Mouse (Mus musculus): ENCODE results near the gene Erbb3. TPM values are rescaled to one million over a fixed set of nuclear protein-coding genes. Genes with fewer than 3 reads are reported as not detected.
"Not testable (repeated sequence)": the region's sequence is repeated elsewhere in the genome, so short reads cannot be mapped to it uniquely, and the experiment has no call there.

Erbb3 gene
- total RNA-seq, 2 experiments from 2014 or later = 1.5 to 2.5 TPM

DNA sequence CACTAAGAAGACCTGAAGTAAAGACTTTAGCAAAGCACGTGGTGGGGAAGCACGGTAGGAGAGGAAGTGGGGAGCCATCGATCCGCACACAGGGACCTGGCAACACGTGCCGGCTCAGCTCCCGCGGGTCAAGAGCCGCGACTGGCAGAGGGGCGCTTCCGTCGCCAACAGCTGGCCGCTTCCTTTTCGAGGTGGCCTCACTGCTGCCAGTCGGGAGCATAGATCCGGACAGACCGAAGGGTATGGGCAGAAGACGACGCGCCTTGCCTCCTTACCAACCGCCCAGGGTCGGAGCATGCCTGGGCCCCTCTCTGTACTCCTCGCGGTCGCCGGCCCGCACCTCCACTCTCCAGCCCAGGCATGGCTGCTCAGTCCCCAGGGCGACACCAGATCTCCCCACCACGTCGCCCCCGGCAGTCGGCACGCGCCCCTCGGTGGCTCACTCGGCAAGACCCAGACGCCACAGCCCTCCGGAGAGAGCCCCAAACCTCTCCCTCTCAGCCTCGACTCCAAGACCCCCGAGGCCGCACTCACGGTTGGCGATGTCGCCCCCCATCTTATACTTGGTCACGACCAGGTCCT, 24.2 kb downstream of the Erbb3 start:
- ATAC-seq (ENCODE audit: poor library complexity, severe bottlenecking) = peak; percentile 34

DNA sequence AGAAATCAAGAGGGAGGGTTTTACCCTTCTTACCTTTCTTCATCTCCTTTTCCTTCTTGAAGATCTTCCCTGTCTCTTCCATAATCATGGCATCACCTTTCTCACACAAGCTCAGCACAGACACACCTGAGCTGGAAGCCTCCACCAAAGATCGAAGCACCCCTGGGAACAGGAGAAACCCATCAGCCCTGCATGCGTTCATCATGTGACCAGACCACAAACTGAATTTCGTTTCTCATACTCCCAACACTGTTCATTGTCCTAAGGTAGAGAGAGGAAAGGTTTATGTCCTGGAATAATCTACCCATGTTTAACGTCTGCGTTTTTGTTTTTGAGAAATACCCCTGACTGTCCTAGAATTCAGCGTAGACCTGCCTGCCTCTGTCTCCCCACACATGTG, 25.9 kb downstream of the Erbb3 start:
- no peak for ATAC-seq (ENCODE audit: poor library complexity, severe bottlenecking)

DNA sequence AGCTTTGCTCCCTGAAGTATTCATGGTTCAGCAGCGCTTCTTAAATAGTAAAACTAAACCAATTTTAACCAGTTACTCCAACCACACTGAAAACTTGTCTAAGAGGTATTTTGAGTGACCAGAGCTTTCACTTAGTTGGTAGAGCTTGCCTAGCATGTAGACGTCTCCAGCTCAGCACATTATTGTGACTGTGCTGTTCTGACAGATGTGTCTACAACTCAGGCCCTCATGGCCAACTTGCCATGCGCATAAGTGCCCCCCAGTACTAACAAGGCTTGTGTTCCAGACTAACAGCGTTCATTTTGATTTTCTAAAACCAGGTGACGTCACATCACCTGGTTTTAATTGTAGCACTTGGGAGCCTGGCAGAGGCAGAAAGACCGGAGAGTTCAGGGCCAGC, 32.5 kb downstream of the Erbb3 start:
- ATAC-seq (ENCODE audit: poor library complexity, severe bottlenecking) = no peak

DNA sequence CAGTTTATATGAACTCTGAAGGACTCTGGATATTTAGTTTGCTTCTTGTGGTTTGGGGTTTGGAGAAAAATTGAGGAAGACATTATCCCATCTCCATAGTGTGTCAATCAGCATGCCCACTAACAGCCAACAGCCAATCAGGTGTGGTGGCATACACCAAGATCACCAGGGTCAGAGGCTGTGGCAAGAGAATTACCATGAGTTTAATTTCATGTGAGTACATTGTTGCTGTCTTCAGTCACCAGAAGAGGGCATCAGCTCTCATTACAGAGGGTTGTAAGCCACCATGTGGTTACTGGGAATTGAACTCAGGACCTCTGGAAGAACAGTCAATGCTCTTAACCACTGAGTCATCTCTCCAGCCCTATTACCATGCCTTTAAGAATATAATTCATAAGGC, 33.2 kb downstream of the Erbb3 start:
- no peak for ATAC-seq (ENCODE audit: poor library complexity, severe bottlenecking)

DNA sequence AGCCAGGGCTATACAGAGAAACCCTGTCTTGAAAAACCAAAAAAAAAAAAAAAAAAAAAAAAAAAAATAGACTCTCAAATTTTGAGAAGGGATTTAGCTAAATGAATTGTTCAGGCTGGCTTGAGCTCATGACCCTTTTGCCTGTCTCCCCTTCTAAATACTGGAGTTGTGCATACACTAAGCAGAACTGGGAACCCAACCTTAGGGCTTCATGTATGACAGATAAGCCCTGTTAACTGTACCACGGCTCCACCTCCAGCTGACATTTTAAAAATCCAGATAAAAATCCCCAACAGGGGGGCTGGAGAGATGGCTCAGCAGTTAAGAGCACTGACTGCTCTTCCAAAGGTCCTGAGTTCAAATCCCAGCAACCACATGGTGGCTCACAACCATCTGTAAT, 33.9 kb downstream of the Erbb3 start:
- ATAC-seq (ENCODE audit: poor library complexity, severe bottlenecking) = not testable (repeated sequence)

DNA sequence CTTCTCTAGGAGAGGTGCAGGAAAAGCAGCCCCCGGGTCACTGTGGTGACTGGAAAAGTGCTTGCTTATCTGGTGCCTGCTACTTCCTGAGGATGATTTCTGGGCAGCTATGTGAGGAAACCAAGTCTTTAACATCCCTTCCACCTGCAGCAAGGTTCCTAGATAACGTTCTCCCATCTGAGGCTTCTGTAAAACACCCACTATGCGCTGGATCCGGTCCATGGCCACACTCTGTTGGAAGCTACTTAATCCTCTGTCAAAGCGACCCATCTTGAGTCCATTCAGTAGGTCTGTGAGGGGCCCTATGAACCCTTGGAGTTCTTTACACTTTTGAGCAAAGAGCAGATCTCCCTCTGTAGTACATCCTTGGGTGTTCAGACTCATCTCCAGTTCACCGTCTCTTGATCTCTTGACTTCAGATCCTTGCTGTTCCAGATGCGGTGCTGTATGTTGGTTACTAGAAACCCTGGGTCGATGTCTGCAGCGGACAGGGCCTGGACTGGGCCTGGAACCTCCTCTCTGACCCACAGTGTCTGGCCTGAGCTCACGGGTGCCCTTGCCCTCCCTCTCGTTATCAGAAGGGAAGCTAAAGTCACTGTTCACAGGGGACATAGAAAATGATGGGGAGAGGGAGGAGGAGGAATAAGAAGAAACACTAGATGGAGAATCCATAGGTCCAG, 39.2 kb downstream of the Erbb3 start:
- ATAC-seq (ENCODE audit: poor library complexity, severe bottlenecking) = not testable (repeated sequence)

DNA sequence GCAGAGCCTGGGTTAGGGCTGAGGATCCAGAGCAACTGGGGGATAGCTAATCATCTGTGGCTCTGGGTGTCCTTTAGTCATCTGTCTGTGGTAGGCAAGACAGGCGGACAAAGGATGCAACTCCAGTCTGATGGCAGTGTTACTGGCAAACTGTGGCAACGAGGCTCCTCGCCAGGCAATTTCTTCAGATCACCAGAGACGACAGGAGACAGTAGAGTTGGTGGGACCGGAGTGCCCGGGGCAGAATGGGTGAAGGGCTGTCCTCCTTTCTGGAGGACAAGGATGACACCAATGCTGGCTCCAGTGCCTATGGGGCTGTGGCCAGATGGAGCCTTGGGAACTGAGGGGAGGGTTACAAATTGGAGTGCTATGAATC, 39.8 kb downstream of the Erbb3 start:
- not testable (repeated sequence) for ATAC-seq (ENCODE audit: poor library complexity, severe bottlenecking)

DNA sequence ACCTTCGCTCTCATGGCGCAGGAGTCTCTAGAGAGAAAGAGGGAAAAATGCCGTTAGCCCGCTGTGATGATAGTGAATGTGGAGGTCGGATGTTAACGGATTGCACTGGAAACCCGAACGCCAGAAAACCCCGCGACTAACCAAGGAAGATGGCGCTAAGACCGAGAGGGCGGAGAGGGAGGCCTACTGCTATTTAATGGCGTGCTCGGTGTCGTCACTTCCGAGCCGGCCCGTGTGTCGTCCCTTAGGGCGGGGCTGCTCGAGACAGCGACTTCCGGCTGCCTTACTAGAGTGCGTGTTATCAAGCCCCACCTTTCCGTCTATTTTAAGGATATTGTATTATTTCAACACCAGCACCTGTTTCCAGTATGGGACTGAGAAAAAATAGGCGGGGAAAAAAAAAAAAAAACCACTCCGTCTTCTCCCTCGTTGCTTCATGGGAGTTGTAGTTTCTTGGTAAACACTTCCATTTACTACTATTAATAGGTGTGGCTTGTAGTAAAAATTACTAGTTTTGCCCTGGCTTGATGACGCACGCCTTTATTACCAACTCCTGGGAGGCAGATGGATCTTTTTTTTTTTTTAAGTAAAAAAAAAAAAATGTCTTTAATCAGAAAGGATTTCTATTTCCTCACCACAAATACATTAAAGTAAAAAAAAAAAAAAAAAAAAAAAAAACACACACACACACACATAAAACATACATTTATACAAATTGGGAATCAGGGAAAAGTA, 40.3 kb downstream of the Erbb3 start, which contains the start of gene Rpl41:
Gene Rpl41, minus strand, starts transcription at position 359 of the 735 bp plus-strand sequence.
- ATAC-seq (ENCODE audit: poor library complexity, severe bottlenecking) = peak; percentile 73

DNA sequence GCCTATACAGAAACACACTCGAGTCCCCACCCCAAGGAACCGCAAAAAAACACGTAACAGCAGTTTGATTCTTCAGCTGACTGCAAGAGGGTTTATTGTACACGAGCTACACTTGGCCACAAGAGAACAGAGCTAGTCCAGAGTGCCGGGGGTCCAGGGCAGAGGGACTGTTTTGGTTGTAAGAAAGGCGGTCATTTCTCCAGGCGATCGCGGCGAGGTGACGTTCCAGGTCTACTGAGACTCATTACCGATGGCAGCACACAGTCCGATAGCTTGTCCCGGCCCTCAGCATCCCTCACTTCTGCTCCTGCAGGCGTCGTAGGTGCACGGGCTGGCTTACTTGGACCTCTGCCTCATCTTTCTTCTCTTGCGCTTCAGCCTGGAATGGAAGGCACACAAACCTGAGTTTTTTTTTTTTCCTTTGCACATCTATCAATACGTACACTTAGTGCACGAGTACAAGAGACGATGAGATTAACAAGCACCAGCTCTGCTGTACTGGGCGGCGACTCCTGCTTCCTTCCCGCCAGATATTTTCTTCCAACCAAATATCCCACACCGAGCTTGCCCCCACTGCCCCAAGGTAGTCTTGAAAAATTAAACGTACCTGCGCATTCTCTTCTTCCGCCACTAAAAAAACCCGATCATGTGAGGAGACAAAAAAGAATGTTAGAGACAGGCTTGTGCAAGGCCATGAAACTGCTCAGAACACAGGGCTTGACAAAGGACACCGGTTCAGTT, 41.2 kb downstream of the Erbb3 start:
- ATAC-seq (ENCODE audit: poor library complexity, severe bottlenecking) = not testable (repeated sequence)

DNA sequence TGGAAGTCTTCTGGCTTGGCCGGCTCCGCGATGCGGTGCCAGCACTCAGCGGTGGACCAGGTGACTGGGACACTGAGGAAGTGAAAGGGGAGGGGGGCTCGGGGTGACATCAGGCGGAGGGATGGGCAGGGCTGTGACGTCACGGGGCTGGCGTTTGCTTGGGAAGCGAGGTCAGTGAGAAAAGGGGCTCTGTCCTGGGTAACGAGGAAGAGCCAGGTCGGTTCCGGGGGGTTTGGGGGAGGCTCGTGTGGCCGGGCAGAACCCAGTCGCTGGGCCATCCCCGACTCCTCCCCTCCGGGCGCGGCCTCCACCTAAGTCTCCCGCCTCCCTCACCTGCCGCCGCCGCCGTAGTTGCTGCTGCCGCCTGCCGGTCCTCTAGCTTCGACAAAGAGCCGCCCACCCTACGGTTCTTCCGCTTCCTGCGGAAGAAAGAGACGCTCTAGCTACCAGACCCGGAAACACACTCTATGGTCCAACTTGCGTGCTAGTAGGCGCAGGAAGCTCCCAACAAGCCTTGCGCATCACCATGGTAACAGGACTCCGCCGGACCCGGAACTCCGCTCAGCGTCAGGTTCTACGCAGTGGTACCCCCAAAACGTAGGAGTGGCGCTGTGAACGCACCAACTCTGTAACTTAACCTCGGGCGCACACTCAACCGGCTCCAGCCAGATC, 42.0 kb downstream of the Erbb3 start, which contains the start of gene Zc3h10:
Gene Zc3h10, minus strand, starts transcription at position 414 of the 672 bp plus-strand sequence.
- peak; percentile 76 for ATAC-seq (ENCODE audit: poor library complexity, severe bottlenecking)

DNA sequence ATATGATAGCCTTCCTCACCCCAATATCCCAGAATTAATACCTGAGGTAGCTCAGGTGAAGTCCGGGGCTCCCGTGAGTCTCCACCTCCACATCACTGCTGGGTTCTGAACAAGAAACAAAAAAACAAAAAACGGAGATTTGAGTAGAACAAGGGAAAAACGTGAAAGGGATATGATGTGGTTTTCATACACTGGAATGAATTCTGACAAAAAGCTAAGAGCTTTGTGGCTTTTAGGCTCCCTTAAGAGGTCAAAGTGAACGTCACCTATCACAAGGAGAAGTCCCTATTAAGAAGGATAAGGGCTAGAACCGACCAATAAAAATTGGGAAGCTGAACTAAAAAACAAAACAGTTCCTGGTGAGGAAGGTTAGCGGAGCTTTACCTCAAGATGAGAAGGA, 42.7 kb downstream of the Erbb3 start:
- ATAC-seq (ENCODE audit: poor library complexity, severe bottlenecking) = no peak

DNA sequence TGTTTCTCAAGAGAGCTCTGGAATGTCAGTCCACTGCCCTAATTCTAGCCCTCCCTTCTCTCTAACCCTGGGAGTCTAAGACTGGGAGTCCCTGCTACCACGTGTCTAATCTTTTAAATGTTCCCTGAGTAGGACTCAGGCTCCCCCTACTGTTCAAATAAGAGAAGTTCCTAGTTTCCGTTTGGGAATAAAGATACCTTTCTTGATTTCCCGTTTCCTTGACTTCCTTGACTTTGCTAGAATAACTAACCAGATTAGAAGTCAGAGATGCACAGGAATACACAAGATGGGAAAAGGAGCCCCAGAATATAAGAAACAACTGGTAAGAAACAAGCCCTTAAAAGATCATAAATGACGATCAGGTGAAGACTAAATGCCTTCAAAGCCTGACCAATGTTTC, 43.1 kb downstream of the Erbb3 start:
- no peak for ATAC-seq (ENCODE audit: poor library complexity, severe bottlenecking)

DNA sequence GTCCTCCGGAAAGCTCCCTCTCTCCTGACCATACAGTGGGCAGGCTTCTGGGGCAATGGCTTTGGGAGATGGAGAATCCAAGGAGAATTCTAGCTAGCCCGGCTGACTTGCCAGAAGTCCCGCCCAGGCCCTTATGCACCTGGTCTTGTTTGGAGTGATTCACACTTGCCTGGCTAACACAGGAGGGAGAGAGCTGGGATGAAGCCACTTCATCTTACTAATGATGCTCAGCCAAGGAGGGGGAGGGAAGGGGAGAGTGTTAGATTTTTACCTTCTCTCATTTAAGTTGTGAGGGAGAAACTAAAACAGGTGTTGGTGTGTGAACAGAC, 43.9 kb downstream of the Erbb3 start:
- ATAC-seq (ENCODE audit: poor library complexity, severe bottlenecking) = no peak

DNA sequence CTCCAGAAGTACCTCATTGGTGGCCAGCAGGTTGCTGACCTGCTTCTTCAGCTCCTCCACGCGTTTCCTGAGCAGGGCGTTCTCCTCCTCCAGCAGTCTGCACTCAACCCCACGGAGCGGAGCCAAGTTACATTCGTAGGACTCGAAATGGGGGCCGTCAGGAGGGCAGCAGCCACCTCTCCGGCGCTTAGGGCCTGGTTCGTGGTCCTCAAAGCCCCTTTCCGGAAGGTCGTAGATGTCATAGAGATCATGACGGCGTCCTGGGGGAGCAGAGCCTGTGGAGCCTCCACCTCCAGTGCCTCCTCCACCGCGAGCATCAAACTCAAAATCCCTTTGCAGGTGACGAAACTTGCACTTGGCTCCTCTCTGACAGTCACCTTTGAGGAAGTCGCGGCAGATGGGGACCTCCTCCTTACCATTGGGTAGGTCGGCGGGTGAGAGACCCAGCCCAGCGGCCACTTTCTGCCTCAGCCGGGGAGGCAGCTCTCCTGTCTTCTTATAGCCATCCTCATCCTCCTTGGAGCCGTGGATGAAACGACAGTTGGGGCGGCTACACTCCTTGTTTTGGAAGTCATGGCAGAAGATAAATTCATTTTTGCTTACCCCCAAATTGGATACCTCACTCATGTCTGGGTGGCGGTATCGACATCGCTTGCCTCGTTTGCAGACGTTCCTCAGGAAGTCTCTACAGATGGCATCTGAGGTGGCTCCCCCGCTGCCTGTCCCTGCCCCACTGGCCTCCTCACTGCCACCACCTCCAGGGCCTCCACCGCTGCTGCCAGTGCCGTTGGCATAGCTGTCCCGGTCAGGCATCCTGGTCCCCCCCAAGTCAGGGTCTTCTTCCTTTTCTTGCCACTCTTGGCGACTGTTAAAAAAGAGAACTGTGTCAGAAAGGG, 44.5 kb downstream of the Erbb3 start:
- ATAC-seq (ENCODE audit: poor library complexity, severe bottlenecking) = no peak

DNA sequence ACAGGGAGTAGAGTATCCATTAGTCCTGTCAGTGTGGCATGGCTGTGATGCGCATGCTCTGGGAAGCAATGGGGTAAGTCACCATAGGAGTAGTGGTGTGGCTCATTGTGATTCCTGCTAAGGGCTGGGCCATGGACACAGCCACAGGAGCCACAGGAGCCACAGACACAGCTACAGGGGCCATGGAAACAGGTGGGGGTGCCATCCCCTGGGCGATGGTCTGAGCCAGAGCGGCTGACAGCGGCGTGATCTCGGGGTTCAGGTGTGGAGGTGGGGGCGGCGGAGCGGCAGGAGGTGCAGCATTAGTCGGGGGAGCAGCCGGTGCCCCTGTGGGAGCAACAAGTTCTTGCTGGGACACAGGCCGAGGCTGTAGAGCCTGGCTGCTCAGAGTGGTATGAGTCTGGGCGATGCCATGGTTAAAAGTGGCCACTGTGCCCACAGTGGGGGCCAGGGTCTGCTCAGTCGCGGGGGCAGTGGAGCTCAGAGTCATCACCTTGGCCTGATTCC, 45.2 kb downstream of the Erbb3 start:
- ATAC-seq (ENCODE audit: poor library complexity, severe bottlenecking) = no peak

DNA sequence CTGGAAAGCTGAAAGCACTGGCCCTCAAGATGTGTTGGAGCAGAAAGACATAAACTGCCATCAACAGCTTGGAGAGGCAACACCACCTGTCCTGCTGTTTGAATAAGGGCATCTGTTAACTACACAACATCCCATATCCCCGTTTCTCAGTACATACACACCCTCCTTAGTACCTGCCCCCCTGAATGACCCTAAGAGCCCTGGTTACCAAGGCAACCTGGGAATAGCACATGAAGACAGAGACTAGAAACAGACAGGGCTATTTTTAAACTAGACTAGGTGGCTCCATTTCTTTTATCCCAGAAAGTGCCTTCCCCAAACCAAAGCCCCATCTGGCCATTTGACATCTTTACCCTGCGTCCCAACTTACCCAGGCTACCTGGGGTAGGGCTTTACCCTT, 46.4 kb downstream of the Erbb3 start:
- ATAC-seq (ENCODE audit: poor library complexity, severe bottlenecking) = no peak

DNA sequence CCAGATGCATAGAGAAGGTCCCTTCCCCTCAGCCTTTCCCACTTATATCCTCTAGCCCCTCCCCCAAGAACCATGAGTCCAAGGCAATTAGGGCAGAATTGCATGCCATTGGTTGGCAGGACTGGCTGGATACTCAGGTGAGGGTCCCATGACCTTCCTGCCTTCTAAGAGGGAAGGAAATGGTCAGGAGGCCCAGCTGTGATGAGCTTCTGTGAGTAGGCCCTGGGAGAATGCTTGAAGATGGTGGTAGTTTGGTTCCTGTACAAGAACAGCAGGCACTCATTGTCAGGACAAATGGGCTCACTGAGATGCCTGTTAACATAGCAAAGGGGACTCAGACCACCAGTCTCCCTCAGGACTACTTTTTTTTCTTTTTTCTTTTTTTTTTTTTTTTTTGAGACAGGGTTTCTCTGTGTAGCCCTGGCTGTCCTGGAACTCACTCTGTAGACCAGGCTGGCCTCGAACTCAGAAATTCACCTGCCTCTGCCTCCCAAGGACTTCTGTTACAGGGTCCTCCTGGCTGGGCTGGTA, 51.0 kb downstream of the Erbb3 start:
- no peak for ATAC-seq (ENCODE audit: poor library complexity, severe bottlenecking)

DNA sequence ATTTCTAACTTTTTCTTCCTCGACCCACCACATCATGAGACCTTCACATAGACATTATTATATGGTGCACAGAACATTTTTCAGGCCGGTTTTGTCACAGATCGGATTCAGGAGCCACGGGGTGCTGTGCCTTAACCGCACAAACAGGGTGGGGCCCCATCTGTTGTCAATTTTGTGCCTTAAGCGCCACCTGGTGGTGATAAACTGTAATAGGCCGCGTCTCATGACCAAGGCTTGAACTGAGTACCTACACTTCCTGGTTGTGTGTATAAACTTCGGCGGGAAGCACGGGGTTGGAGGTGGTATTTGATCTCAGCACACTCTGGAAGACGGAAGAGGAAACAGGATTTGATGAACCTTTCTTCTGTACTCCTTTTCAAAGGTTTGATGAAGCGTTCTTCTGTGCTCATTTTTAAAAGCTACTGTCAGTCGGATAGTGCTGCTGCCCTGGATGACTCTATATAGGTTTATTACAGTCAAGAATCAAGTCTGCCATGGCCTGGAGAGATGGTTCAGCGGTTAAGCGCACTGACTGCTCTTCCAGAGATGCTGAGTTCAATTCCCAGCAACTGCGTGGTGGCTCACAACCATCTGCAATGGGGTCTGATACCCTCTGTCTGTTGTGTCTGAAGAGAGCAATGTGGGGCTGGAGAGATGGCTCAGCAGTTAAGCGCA, 53.0 kb downstream of the Erbb3 start:
- peak; percentile 98 for ATAC-seq (ENCODE audit: poor library complexity, severe bottlenecking)

Data from megakaryocyte, adult 5-6 weeks (primary cell).